Mouse (Mus musculus) MEL (cell line): ENCODE results near the gene Rtn2. TPM values are rescaled to one million over a fixed set of nuclear protein-coding genes. Genes with fewer than 3 reads are reported as not detected.
A peak's percentile ranks its signal among the peaks of the same experiment; 100 is the strongest.

Experiments
- DNase-seq: peaks from one replicate; pipeline ENCODE4 v3.0.0; 2011; ENCODE audit warnings: low read depth, low spot score
- H3K27ac ChIP-seq: 2 replicates; pipeline ENCODE4 v1.5.1; 2012; ENCODE audit warnings: low read depth, mild to moderate bottlenecking, control low read depth, low read length, moderate library complexity; ENCODE audit not compliant: control insufficient read depth
- H3K27me3 ChIP-seq, 2 experiments: fragments of 150-350 bp in 1 of 2; sonication (generic) in 1 of 2; 2 replicates each; pipeline ENCODE4 v1.6.1; 2012; ENCODE audit warnings: low read length in 2 of 2, mild to moderate bottlenecking in 2 of 2, improper control_type of control experiment in 1 of 2, moderate library complexity in 1 of 2; ENCODE audit not compliant: insufficient read depth in 2 of 2, control insufficient read depth in 1 of 2
- H3K36me3 ChIP-seq, 2 experiments: 2 replicates each; pipeline ENCODE4 v1.6.1; 2012 to 2014; ENCODE audit warnings: low read length in 2 of 2, improper control_type of control experiment in 1 of 2, inconsistent platforms in 1 of 2, mild to moderate bottlenecking in 1 of 2; ENCODE audit not compliant: insufficient read depth in 2 of 2, control insufficient read depth in 1 of 2
- H3K4me1 ChIP-seq, 2 experiments: fragments of 150-350 bp in 1 of 2; sonication (generic) in 1 of 2; 2 replicates each; pipeline ENCODE4 v1.6.1; 2012; ENCODE audit warnings: low read length in 2 of 2, improper control_type of control experiment in 1 of 2, mild to moderate bottlenecking in 1 of 2; ENCODE audit not compliant: insufficient read depth in 2 of 2, control insufficient read depth in 1 of 2
- H3K4me3 ChIP-seq, 2 experiments: fragments of 150-350 bp in 1 of 2; sonication (generic) in 1 of 2; 2 replicates each; pipeline ENCODE4 v1.5.1; 2012; ENCODE audit warnings: low read depth in 2 of 2, low read length in 2 of 2, mild to moderate bottlenecking in 2 of 2, moderate library complexity in 2 of 2, control low read depth in 1 of 2, improper control_type of control experiment in 1 of 2; ENCODE audit not compliant: control insufficient read depth in 1 of 2, insufficient read depth in 1 of 2
- H3K79me2 ChIP-seq: 2 replicates; pipeline ENCODE4 v1.6.1; 2012; ENCODE audit warnings: mild to moderate bottlenecking, low read length, moderate library complexity; ENCODE audit not compliant: control insufficient read depth, poor library complexity, insufficient read depth
- H3K9ac ChIP-seq: 2 replicates; pipeline ENCODE4 v1.6.1; 2012; ENCODE audit warnings: low read depth, mild to moderate bottlenecking, control low read depth, low read length, moderate library complexity; ENCODE audit not compliant: control insufficient read depth, poor library complexity, severe bottlenecking
- H3K9me3 ChIP-seq: fragments of 150-350 bp; sonication (generic); replicated peaks from 2 replicates; pipeline ENCODE4 v1.6.1; 2012; ENCODE audit warnings: mild to moderate bottlenecking, low read length, improper control_type of control experiment, moderate library complexity; ENCODE audit not compliant: insufficient read depth
- CHD1 ChIP-seq: IDR thresholded peaks from 2 replicates; pipeline ENCODE4 v1.6.1; 2012; ENCODE audit warnings: low read depth, mild to moderate bottlenecking, inconsistent platforms, low read length, improper control_type of control experiment
- CTCF ChIP-seq, 3 experiments: IDR thresholded peaks in 2 of 3; conservative IDR thresholded peaks in 1 of 3; 2 replicates each; pipeline ENCODE4 v1.5.1; 2011 to 2012; ENCODE audit warnings: low read length in 3 of 3, low read depth in 2 of 3, mild to moderate bottlenecking in 2 of 3, improper control_type of control experiment in 1 of 3, inconsistent platforms in 1 of 3, mixed read lengths in 1 of 3, moderate library complexity in 1 of 3; ENCODE audit not compliant: control insufficient read depth in 1 of 3, insufficient read depth in 1 of 3, poor library complexity in 1 of 3, severe bottlenecking in 1 of 3
- EP300 ChIP-seq, 2 experiments: IDR thresholded peaks; 2 replicates each; pipeline ENCODE4 v1.6.1; 2011; ENCODE audit warnings: improper control_type of control experiment in 2 of 2, low read length in 2 of 2, low read depth in 1 of 2, mild to moderate bottlenecking in 1 of 2
- ETS1 ChIP-seq: IDR thresholded peaks from 2 replicates; pipeline ENCODE4 v1.6.1; 2012; ENCODE audit warnings: low read depth, mild to moderate bottlenecking, inconsistent platforms, low read length, improper control_type of control experiment, moderate library complexity
- GATA1 ChIP-seq: IDR thresholded peaks from 2 replicates; pipeline ENCODE4 v1.6.1; 2011; ENCODE audit warnings: low read depth, low read length, improper control_type of control experiment
- MAFK ChIP-seq: IDR thresholded peaks from 2 replicates; pipeline ENCODE4 v1.6.1; 2011; ENCODE audit warnings: low read depth, mild to moderate bottlenecking, low read length, improper control_type of control experiment, borderline replicate concordance
- MYB ChIP-seq: IDR thresholded peaks from 2 replicates; pipeline ENCODE4 v1.6.1; 2011; ENCODE audit warnings: mild to moderate bottlenecking, low read depth, low read length, improper control_type of control experiment
- POLR2AphosphoS2 ChIP-seq: IDR thresholded peaks from 2 replicates; pipeline ENCODE4 v1.6.1; 2011; ENCODE audit warnings: low read length, improper control_type of control experiment
- RAD21 ChIP-seq: IDR thresholded peaks from 2 replicates; pipeline ENCODE4 v1.6.1; 2011; ENCODE audit warnings: mild to moderate bottlenecking, low read depth, low read length, improper control_type of control experiment
- RCOR1 ChIP-seq: IDR thresholded peaks from 2 replicates; pipeline ENCODE4 v1.6.1; 2012; ENCODE audit warnings: low read depth, mild to moderate bottlenecking, inconsistent platforms, low read length, improper control_type of control experiment
- SMC3 ChIP-seq: IDR thresholded peaks from 2 replicates; pipeline ENCODE4 v1.6.1; 2011; ENCODE audit warnings: low read depth, low read length, improper control_type of control experiment
- TAL1 ChIP-seq: IDR thresholded peaks from 2 replicates; pipeline ENCODE4 v1.6.1; 2012; ENCODE audit warnings: mild to moderate bottlenecking, inconsistent platforms, low read length, moderate library complexity, mixed read lengths
- TCF12 ChIP-seq: IDR thresholded peaks from 2 replicates; pipeline ENCODE4 v1.6.1; 2014; ENCODE audit warnings: low read depth, mild to moderate bottlenecking, inconsistent platforms, low read length, improper control_type of control experiment, moderate library complexity
- ZC3H11A ChIP-seq: IDR thresholded peaks from 2 replicates; pipeline ENCODE4 v1.6.1; 2012; ENCODE audit warnings: low read depth, mild to moderate bottlenecking, inconsistent platforms, low read length, improper control_type of control experiment
- ZKSCAN1 ChIP-seq: IDR thresholded peaks from 2 replicates; pipeline ENCODE4 v1.6.1; 2012; ENCODE audit warnings: low read depth, mild to moderate bottlenecking, inconsistent platforms, low read length, improper control_type of control experiment, moderate library complexity
- polyA plus RNA-seq, 2 experiments: library from polyadenylated mRNA; stranded (reverse) in 1 of 2; unstranded in 1 of 2; fragments of >175 nt in 1 of 2; fragments of >200 nt in 1 of 2; gene quantifications; 2 replicates each; pipeline versions ENCODE4 v1.2.1 to v1.2.4; 2012; ENCODE audit warnings: low replicate concordance in 2 of 2, low read depth in 1 of 2; ENCODE audit not compliant: insufficient read length in 2 of 2, insufficient read depth in 1 of 2, missing spikeins in 1 of 2
- total RNA-seq: library from RNA; depleted of rRNA; stranded (reverse); fragments of 300-350 nt; gene quantifications from 2 replicates; pipeline ENCODE4 v1.2.3, GENCODE M21; 2012

Gene Rtn2
- total and polyA plus RNA-seq, 3 experiments: 0.27 to 1.4 TPM; not detected in 1

GRCm38 (mm10) chr7:19327128-19327527 is 44.7 kb downstream of the Rtn2 start (continued):
- TF ChIP-seq TCF12: no peak

GRCm38 (mm10) chr7:19327782-19328181 is 45.4 kb downstream of the Rtn2 start:
- peak overlapping the region; percentile 4; the same call in 1 of the 2 replicates for H3K9ac ChIP-seq
- TF ChIP-seq TAL1: 0 out of 2 replicates have a peak, but pooled peaks have one; percentile 15
- TF ChIP-seq ETS1: peak; percentile 76
- TF ChIP-seq ZKSCAN1: no peak
- TF ChIP-seq POLR2AphosphoS2: no peak
- peak; percentile 65 for TF ChIP-seq TCF12
- 0 out of 2 replicates have a peak, but pooled peaks have one; percentile 16 for TF ChIP-seq GATA1
- TF ChIP-seq MAFK: no peak
- peak in 1 of 2 experiments; percentile 38; a peak in 2 of 4 replicates for TF ChIP-seq EP300 (IDR thresholded peaks at IDR 0.05; ENCODE audit: low read depth in 1 of 2, low read length in 2 of 2)
- TF ChIP-seq, all 39 proteins: peak for 5
- Histone ChIP-seq H3K9me3 (no peaks in the 10 kb centered on the region), H3K4me1 (peaks cover 9 to 23% of the 10 kb centered on the region in 2 experiments), H3K79me2 (no peaks in the 10 kb centered on the region), H3K27me3 (no peaks in the 10 kb centered on the region; a peak in 1 of 4 replicates), H3K27ac (peak overlapping the region; percentile 6; the same call in 1 of the 2 replicates), H3K36me3 (peaks cover 0 to 18% of the 10 kb centered on the region in 2 experiments; a peak in 2 of 4 replicates), H3K4me3 (peak overlapping the region; percentile 53 to 87; a peak in 3 of 4 replicates)
- peak; percentile 53 for DNase-seq

DNA sequence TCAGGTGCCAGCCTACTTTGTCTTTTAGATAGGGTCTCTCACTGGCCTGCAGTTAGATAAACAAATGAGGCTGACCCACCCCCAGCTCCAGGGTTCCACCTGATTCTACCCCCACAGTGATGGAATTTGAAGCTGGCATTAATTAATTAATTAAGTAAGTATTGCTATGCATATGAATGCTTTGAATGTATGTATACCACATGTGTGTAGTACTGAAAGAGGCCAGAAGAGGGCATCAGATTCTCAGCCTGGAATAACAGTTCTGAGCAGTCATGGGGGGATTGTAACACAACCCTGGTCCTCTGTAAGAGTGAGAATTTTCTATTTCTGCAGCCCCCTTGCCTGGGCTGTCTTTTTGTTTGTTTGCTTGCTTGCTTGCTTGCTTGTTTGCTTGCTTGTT is 46.0 kb downstream of the Rtn2 start:
- H3K4me3 ChIP-seq: no peak overlapping the region
- no peak overlapping the region for H3K9ac ChIP-seq
- H3K9me3 ChIP-seq: no peaks in the 10 kb centered on the region
- peak; percentile 57 for DNase-seq
- H3K27ac ChIP-seq: no peak overlapping the region
- H3K36me3 ChIP-seq: peaks cover 0 to 18% of the 10 kb centered on the region in 2 experiments; a peak in 2 of 4 replicates
- no peaks in the 10 kb centered on the region; a peak in 1 of 4 replicates for H3K27me3 ChIP-seq
- no peak for TF ChIP-seq ZC3H11A
- no peak for TF ChIP-seq TCF12
- peak; percentile 42 for TF ChIP-seq SMC3
- TF ChIP-seq CHD1: no peak
- peak; percentile 21; the same call in 1 of the 2 replicates for TF ChIP-seq RAD21
- peak in 2 of 3 experiments; percentile 43 to 48; a peak in 4 of 6 replicates for TF ChIP-seq CTCF (IDR thresholded peaks at IDR 0.05 in 2 of 3, conservative IDR thresholded peaks at IDR 0.05 in 1 of 3; ENCODE audit: control insufficient read depth in 1 of 3, insufficient read depth in 1 of 3, low read depth in 2 of 3, low read length in 3 of 3, poor library complexity in 1 of 3, severe bottlenecking in 1 of 3)
- no peak for TF ChIP-seq ZKSCAN1
- no peak for TF ChIP-seq MYB
- no peak for TF ChIP-seq RCOR1
- peaks cover 10 to 23% of the 10 kb centered on the region in 2 experiments for H3K4me1 ChIP-seq
- H3K79me2 ChIP-seq: no peaks in the 10 kb centered on the region
